Mouse (Mus musculus): ENCODE results near the gene Gm21962. TPM values are rescaled to one million over a fixed set of nuclear protein-coding genes. Genes with fewer than 3 reads are reported as not detected.
A peak's percentile ranks its signal among the peaks of the same experiment; 100 is the strongest.

Gene Gm21962
- total and polyA plus RNA-seq, 2 experiments from 2014 or later, result not detected

GRCm38 (mm10) chr3:137649112-137649511 is 22.2 kb upstream of the Gm21962 start:
- WGBS, result 43% methylated on average over 5 of the region's 5 CpGs
- no peak overlapping the region for H3K4me3 ChIP-seq (ENCODE audit: low read length)
- H3K4me2 ChIP-seq (ENCODE audit: low read depth, low read length), result no peak overlapping the region
- H3K36me3 ChIP-seq (ENCODE audit: insufficient read depth, low read length), result no peaks in the 10 kb centered on the region
- H3K4me1 ChIP-seq (ENCODE audit: insufficient read depth, low read length), result no peaks in the 10 kb centered on the region
- no peak for DNase-seq (ENCODE audit: low spot score)
- H3K27me3 ChIP-seq (ENCODE audit: insufficient read depth, low read length), result no peaks in the 10 kb centered on the region
- H3K9ac ChIP-seq (replicated peaks; ENCODE audit: low read length), result no peak overlapping the region
- no peak for ATAC-seq
- H3K9me3 ChIP-seq (ENCODE audit: low read length), result no peaks in the 10 kb centered on the region
- no peak for TF ChIP-seq CTCF (IDR thresholded peaks at IDR 0.05; ENCODE audit: low read depth)
- no peak overlapping the region for H3K27ac ChIP-seq

- ATAC-seq (no peak), DNase-seq (ENCODE audit: low spot score) (no peak)
- H3K9ac ChIP-seq (replicated peaks; ENCODE audit: low read length), result no peak overlapping the region
- no peaks in the 10 kb centered on the region for H3K36me3 ChIP-seq (ENCODE audit: insufficient read depth, low read length)
- no peaks in the 10 kb centered on the region for H3K27me3 ChIP-seq (ENCODE audit: insufficient read depth, low read length)
- no peak overlapping the region for H3K27ac ChIP-seq
- H3K9me3 ChIP-seq (ENCODE audit: low read length), result no peaks in the 10 kb centered on the region
- WGBS, result 98% methylated on average over 2 of the region's 2 CpGs
- no peaks in the 10 kb centered on the region for H3K4me1 ChIP-seq (ENCODE audit: insufficient read depth, low read length)
- no peak for TF ChIP-seq CTCF (IDR thresholded peaks at IDR 0.05; ENCODE audit: low read depth)
- H3K4me3 ChIP-seq (ENCODE audit: low read length), result no peak overlapping the region
- H3K4me2 ChIP-seq (ENCODE audit: low read depth, low read length), result no peak overlapping the region
These were observed 18.5 kb upstream of the Gm21962 start for GRCm38 (mm10) chr3:137652853-137653252.

GRCm38 (mm10) chr3:137680923-137681322 is 9.6 kb downstream of the Gm21962 start:
- Histone ChIP-seq H3K27ac (peak overlapping the region; percentile 56), H3K27me3 (ENCODE audit: insufficient read depth, low read length) (no peaks in the 10 kb centered on the region), H3K9me3 (ENCODE audit: low read length) (no peaks in the 10 kb centered on the region), H3K4me2 (ENCODE audit: low read depth, low read length) (no peak overlapping the region), H3K36me3 (ENCODE audit: insufficient read depth, low read length) (no peaks in the 10 kb centered on the region), H3K4me1 (ENCODE audit: insufficient read depth, low read length) (peaks cover 17% of the 10 kb centered on the region; the same call in 1 of the 2 replicates), H3K9ac (replicated peaks; ENCODE audit: low read length) (no peak overlapping the region), H3K4me3 (ENCODE audit: low read length) (no peak overlapping the region)
- ATAC-seq, result peak; percentile 81
- DNase-seq (ENCODE audit: low spot score), result peak; percentile 86
- WGBS, result 8% methylated on average over 3 of the region's 3 CpGs
- TF ChIP-seq CTCF (IDR thresholded peaks at IDR 0.05; ENCODE audit: low read depth), result no peak

- no peaks in the 10 kb centered on the region for H3K27me3 ChIP-seq (ENCODE audit: insufficient read depth, low read length)
- ATAC-seq, result peak; percentile 96
- WGBS, result 8% methylated on average over 7 of the region's 7 CpGs
- H3K4me2 ChIP-seq (ENCODE audit: low read depth, low read length), result peak overlapping the region; percentile 35
- DNase-seq (ENCODE audit: low spot score), result peak; percentile 87
- no peaks in the 10 kb centered on the region for H3K9me3 ChIP-seq (ENCODE audit: low read length)
- no peak for TF ChIP-seq CTCF (IDR thresholded peaks at IDR 0.05; ENCODE audit: low read depth)
- no peaks in the 10 kb centered on the region for H3K36me3 ChIP-seq (ENCODE audit: insufficient read depth, low read length)
- H3K9ac ChIP-seq (replicated peaks; ENCODE audit: low read length), result no peak overlapping the region
- no peak overlapping the region for H3K4me3 ChIP-seq (ENCODE audit: low read length)
- peaks cover 17% of the 10 kb centered on the region; the same call in 1 of the 2 replicates for H3K4me1 ChIP-seq (ENCODE audit: insufficient read depth, low read length)
- H3K27ac ChIP-seq, result peak overlapping the region; percentile 62
These were observed 11.8 kb downstream of the Gm21962 start for GRCm38 (mm10) chr3:137682911-137683806.

GRCm38 (mm10) chr3:137683807-137684403 is 12.6 kb downstream of the Gm21962 start:
- no peaks in the 10 kb centered on the region for H3K36me3 ChIP-seq (ENCODE audit: insufficient read depth, low read length)
- H3K4me3 ChIP-seq (ENCODE audit: low read length), result no peak overlapping the region
- WGBS, result 13% methylated on average over 6 of the region's 6 CpGs
- peak overlapping the region; percentile 62 for H3K27ac ChIP-seq
- DNase-seq (ENCODE audit: low spot score), result no peak
- H3K9me3 ChIP-seq (ENCODE audit: low read length), result no peaks in the 10 kb centered on the region
- peak overlapping the region; percentile 35 for H3K4me2 ChIP-seq (ENCODE audit: low read depth, low read length)
- no peak overlapping the region for H3K9ac ChIP-seq (replicated peaks; ENCODE audit: low read length)
- ATAC-seq, result peak; percentile 58
- peaks cover 17% of the 10 kb centered on the region; the same call in 1 of the 2 replicates for H3K4me1 ChIP-seq (ENCODE audit: insufficient read depth, low read length)
- no peak for TF ChIP-seq CTCF (IDR thresholded peaks at IDR 0.05; ENCODE audit: low read depth)
- H3K27me3 ChIP-seq (ENCODE audit: insufficient read depth, low read length), result no peaks in the 10 kb centered on the region

- DNase-seq (ENCODE audit: low spot score) (no peak), ATAC-seq (no peak)
- TF ChIP-seq CTCF (IDR thresholded peaks at IDR 0.05; ENCODE audit: low read depth), result no peak
- H3K27me3 ChIP-seq (ENCODE audit: insufficient read depth, low read length), result no peaks in the 10 kb centered on the region
- no peak overlapping the region for H3K27ac ChIP-seq
- no peaks in the 10 kb centered on the region for H3K36me3 ChIP-seq (ENCODE audit: insufficient read depth, low read length)
- WGBS, result 87% methylated on average over 2 of the region's 2 CpGs
- no peak overlapping the region for H3K4me3 ChIP-seq (ENCODE audit: low read length)
- H3K4me1 ChIP-seq (ENCODE audit: insufficient read depth, low read length), result peaks cover 12% of the 10 kb centered on the region; the same call in 1 of the 2 replicates
- no peak overlapping the region for H3K9ac ChIP-seq (replicated peaks; ENCODE audit: low read length)
- no peaks in the 10 kb centered on the region for H3K9me3 ChIP-seq (ENCODE audit: low read length)
- H3K4me2 ChIP-seq (ENCODE audit: low read depth, low read length), result no peak overlapping the region
These were observed 15.6 kb downstream of the Gm21962 start for GRCm38 (mm10) chr3:137686932-137687331.
